Mouse (Mus musculus) hindbrain, embryonic 11.5 days (tissue): ENCODE data around the gene Klhl3. TPM values are rescaled to one million over a fixed set of nuclear protein-coding genes. Genes with fewer than 3 reads are reported as not detected.

Source experiments
- ATAC-seq: fragments of 200-750 bp; cut with Nextera tagmentation; 2 replicates; pipeline ENCODE4 v1.8.0; 2017; ENCODE audit warnings: mild to moderate bottlenecking, moderate TSS enrichment, moderate library complexity; ENCODE audit not compliant: low FRiP score
- DNase-seq: peaks from one replicate; pipeline ENCODE4 v3.0.0-alpha.2; 2015; ENCODE audit warnings: low spot score
- H3K27ac ChIP-seq: fragments of 300-500 bp; sonication (generic); 2 replicates; pipeline ENCODE4 v1.5.1; 2014; ENCODE audit warnings: mild to moderate bottlenecking, low read depth, low read length
- H3K27me3 ChIP-seq: fragments of 300-500 bp; sonication (generic); 2 replicates; pipeline ENCODE4 v1.6.1; 2014; ENCODE audit warnings: mild to moderate bottlenecking, low read length, moderate library complexity, mixed read lengths; ENCODE audit not compliant: control insufficient read depth, insufficient read depth
- H3K36me3 ChIP-seq: fragments of 300-500 bp; sonication (generic); 2 replicates; pipeline ENCODE4 v1.6.1; 2014; ENCODE audit warnings: mild to moderate bottlenecking, low read length, moderate library complexity, mixed read lengths; ENCODE audit not compliant: control insufficient read depth, insufficient read depth
- H3K4me1 ChIP-seq: fragments of 300-500 bp; sonication (generic); replicated peaks from 2 replicates; pipeline ENCODE4 v1.6.1; 2014; ENCODE audit warnings: low read length, mixed read lengths; ENCODE audit not compliant: control insufficient read depth, insufficient read depth
- H3K4me2 ChIP-seq: fragments of 300-500 bp; sonication (generic); replicated peaks from 2 replicates; pipeline ENCODE4 v1.6.1; 2014; ENCODE audit warnings: mild to moderate bottlenecking, low read depth, low read length
- H3K4me3 ChIP-seq: fragments of 300-500 bp; sonication (generic); 2 replicates; pipeline ENCODE4 v1.5.1; 2014; ENCODE audit warnings: low read depth, low read length
- H3K9ac ChIP-seq: fragments of 300-500 bp; sonication (generic); 2 replicates; pipeline ENCODE4 v1.6.1; 2014; ENCODE audit warnings: low read depth, low read length
- H3K9me3 ChIP-seq: fragments of 300-500 bp; sonication (generic); 2 replicates; pipeline ENCODE4 v1.6.1; 2016; ENCODE audit warnings: low read length; ENCODE audit not compliant: control insufficient read depth
- WGBS: fragments of 180-500 bp; shearing (Covaris S2); extraction: QIAGEN DNeasy Blood & Tissue Kit; methylation state at CpG from one replicate; pipeline ENCODE4 v1.1.7; 2014; 5-methylcytosine and 5-hydroxymethylcytosine counted together
- polyA plus RNA-seq: library from polyadenylated mRNA; unstranded; fragments of >200 nt; fragmentation: Nextera tagmentation; extraction: Ambion mirVana; gene quantifications from 2 replicates; pipeline ENCODE4 v1.2.1, GENCODE M21; 2014

The Klhl3 gene
- polyA plus RNA-seq, 1 experiment from 2014 or later = 3.9 TPM

DNA sequence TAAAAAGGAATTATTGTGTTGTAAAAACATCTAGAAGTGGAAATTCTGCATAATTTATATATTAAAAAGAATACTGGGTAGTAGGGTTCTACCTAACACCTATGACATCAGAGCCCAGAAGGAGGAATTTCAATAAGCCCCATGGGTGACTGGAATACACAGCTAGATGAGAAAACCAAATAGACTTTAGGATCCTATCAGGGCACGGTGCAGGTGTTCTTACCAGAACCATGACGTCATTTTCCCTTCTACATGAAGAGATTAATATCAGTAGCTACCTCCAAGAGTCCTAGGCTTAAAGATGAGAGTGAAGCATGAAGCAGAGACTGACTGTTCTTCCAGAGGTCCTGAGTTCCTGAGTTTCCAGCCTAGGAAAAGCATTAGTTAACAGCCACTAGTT, 3.4 kb upstream of the Klhl3 start:
- Histone ChIP-seq H3K9ac (no peak overlapping the region), H3K27ac (no peak overlapping the region), H3K27me3 (no peaks in the 10 kb centered on the region), H3K36me3 (no peaks in the 10 kb centered on the region), H3K4me1 (peaks cover 2% of the 10 kb centered on the region; the same call in 1 of the 2 replicates), H3K4me3 (no peak overlapping the region), H3K4me2 (no peak overlapping the region), H3K9me3 (no peaks in the 10 kb centered on the region)
- DNase-seq = no peak
- 98% methylated on average over 2 of the region's 2 CpGs for WGBS
- no peak for ATAC-seq

GRCm38 (mm10) chr13:58115227-58115626, 1.8 kb upstream of the Klhl3 start:
- H3K9ac ChIP-seq = no peak overlapping the region
- no peaks in the 10 kb centered on the region for H3K36me3 ChIP-seq
- ATAC-seq (no peak), DNase-seq (no peak)
- no peaks in the 10 kb centered on the region for H3K9me3 ChIP-seq
- peaks cover 2% of the 10 kb centered on the region; the same call in 1 of the 2 replicates for H3K4me1 ChIP-seq
- no peak overlapping the region for H3K4me3 ChIP-seq
- WGBS = 66% methylated on average over 13 of the region's 13 CpGs
- no peak overlapping the region for H3K27ac ChIP-seq
- H3K4me2 ChIP-seq = no peak overlapping the region
- H3K27me3 ChIP-seq = no peaks in the 10 kb centered on the region

DNA sequence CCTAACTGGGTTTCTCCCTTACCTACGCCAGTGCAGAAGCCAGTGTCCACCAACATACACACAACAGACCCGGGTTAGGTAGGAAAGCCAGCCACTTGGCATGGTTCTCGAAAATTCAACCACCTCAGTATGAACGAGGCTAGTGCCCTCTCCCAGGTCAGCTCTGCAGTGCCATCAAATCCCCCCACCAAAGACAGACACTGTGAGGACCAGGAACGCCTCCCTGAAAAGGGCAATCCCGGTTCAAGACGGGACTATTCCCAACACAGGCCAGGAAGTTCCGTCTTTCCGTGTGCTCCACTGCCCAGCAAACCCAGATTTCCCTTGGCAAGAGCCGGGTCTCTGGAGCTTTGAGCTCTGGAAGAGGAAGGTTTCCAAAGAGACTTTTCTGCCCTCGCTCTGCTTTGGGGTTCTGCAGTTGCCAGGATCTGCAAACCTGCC, 771 bp downstream of the Klhl3 start:
- Histone ChIP-seq H3K4me3 (peak overlapping the region; percentile 48), H3K36me3 (no peaks in the 10 kb centered on the region), H3K4me2 (peak overlapping the region; percentile 76), H3K27ac (peak overlapping the region; percentile 76; the same call in 1 of the 2 replicates), H3K9me3 (no peaks in the 10 kb centered on the region), H3K27me3 (no peaks in the 10 kb centered on the region), H3K4me1 (peaks cover 2% of the 10 kb centered on the region; the same call in 1 of the 2 replicates), H3K9ac (peak overlapping the region; percentile 74)
- WGBS = 21% methylated on average over 11 of the region's 11 CpGs
- DNase-seq (no peak), ATAC-seq (no peak)

DNA sequence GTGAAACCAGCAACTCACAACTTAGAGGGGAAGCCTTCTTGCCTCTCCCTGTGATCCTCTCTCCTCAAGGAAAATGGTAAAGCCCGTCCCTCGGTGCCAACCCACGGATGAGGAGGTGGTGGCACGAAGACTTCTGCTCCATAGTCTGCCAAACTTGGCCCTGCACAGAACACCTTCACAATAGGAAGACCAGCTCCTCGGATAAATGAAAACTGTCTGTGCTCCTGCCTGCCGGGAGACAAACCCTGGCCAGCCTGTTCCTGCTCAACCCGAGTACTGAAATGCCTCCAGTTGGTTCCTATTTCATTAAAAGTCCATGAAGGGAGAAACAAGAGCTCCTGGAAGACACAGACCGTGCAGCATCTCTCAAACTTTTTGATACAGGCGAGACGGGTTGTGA, 1.2 kb downstream of the Klhl3 start:
- peaks cover 2% of the 10 kb centered on the region; the same call in 1 of the 2 replicates for H3K4me1 ChIP-seq
- H3K27ac ChIP-seq = no peak overlapping the region
- H3K36me3 ChIP-seq = no peaks in the 10 kb centered on the region
- no peaks in the 10 kb centered on the region for H3K27me3 ChIP-seq
- no peak overlapping the region; the same call in 1 of the 2 replicates for H3K9ac ChIP-seq
- no peaks in the 10 kb centered on the region for H3K9me3 ChIP-seq
- peak overlapping the region; percentile 48; the same call in 1 of the 2 replicates for H3K4me3 ChIP-seq
- DNase-seq (no peak), ATAC-seq (no peak)
- 75% methylated on average over 10 of the region's 10 CpGs for WGBS
- peak overlapping the region; percentile 76 for H3K4me2 ChIP-seq

- Histone ChIP-seq H3K36me3 (no peaks in the 10 kb centered on the region), H3K4me2 (no peak overlapping the region), H3K27me3 (no peaks in the 10 kb centered on the region), H3K4me3 (no peak overlapping the region), H3K27ac (no peak overlapping the region), H3K9ac (no peak overlapping the region), H3K4me1 (peaks cover 2% of the 10 kb centered on the region; the same call in 1 of the 2 replicates), H3K9me3 (no peaks in the 10 kb centered on the region)
- no peak for ATAC-seq
- 89% methylated on average over 6 of the region's 6 CpGs for WGBS
- no peak for DNase-seq
Measured at GRCm38 (mm10) chr13:58111306-58111705, 2.1 kb downstream of the Klhl3 start.

- ATAC-seq (peak; percentile 71), DNase-seq (peak; percentile 54)
- Histone ChIP-seq H3K4me1 (no peaks in the 10 kb centered on the region), H3K4me3 (no peak overlapping the region), H3K36me3 (no peaks in the 10 kb centered on the region), H3K9ac (no peak overlapping the region), H3K27me3 (no peaks in the 10 kb centered on the region), H3K4me2 (no peak overlapping the region), H3K27ac (no peak overlapping the region), H3K9me3 (no peaks in the 10 kb centered on the region)
- WGBS = 29% methylated on average over 8 of the region's 8 CpGs
Measured at GRCm38 (mm10) chr13:58090643-58091042, 22.7 kb downstream of the Klhl3 start.

DNA sequence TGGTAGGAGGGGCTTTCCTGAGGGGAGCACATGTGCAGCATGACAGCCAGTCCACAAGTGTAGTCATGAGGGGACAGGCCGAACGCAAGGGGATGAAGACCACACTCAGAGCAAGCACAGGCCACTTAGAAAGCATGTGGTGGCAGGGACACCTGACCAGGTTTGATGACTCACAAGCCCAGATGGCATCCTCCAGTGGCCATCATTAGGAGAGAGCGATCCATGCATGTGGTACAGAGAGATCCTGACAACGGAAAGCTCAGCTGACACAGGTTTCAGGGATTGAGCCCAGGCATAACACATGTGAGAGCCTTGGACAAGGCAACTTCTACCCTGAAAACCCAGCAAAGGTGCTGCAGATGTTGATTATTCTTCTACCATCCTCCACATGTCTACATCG, 29.0 kb downstream of the Klhl3 start:
- Histone ChIP-seq H3K4me2 (no peak overlapping the region), H3K27ac (no peak overlapping the region), H3K27me3 (no peaks in the 10 kb centered on the region), H3K9ac (no peak overlapping the region), H3K9me3 (no peaks in the 10 kb centered on the region), H3K4me1 (no peaks in the 10 kb centered on the region), H3K4me3 (no peak overlapping the region), H3K36me3 (no peaks in the 10 kb centered on the region)
- no peak for ATAC-seq
- 93% methylated on average over 5 of the region's 5 CpGs for WGBS
- DNase-seq = no peak

DNA sequence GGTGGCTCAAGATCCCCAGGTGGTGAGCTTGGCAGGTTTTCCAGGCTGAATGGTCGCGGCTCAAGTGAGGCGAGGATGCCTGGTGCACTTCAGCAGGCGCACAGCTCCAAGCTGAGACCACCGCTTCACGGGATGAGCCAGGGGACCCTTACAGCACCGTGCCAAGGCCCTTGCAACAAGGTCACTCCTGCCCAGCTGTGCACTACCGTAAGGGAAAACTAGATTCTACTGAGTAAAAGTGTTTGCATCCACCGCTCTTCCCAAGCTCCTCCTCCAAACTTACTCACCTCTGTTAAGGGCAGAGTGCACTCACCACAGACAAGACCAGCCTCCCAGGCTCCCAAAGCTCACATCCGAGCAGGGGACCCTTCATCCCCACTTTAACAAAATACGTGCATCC, 29.9 kb downstream of the Klhl3 start:
- H3K36me3 ChIP-seq = no peaks in the 10 kb centered on the region
- ATAC-seq = no peak
- WGBS = 79% methylated on average over 11 of the region's 11 CpGs

DNA sequence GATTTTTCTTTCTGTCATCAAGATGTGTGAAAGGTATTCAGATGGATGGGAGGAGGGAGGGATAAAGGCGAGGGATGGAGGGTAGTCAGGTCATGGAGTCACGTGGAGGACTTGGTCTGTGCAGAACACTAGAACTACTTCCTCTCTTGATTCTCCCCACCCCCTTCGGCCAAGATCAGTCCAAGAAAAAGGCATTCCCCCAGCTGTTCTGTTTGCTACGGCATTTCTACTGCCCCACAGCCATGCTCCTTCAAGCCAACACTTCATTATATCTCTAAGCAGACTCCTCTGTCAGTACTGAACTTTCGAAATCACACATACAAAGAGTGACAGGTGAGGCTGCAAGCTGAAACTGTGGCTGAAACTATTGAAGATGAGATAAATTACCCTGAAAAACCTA, 30.3 kb downstream of the Klhl3 start:
- H3K4me3 ChIP-seq = no peak overlapping the region
- 79% methylated on average over 5 of the region's 5 CpGs for WGBS
- no peak for DNase-seq

More for the DNA sequence above, 29.9 kb downstream of the Klhl3 start:
- Histone ChIP-seq H3K9me3 (no peaks in the 10 kb centered on the region), H3K27me3 (no peaks in the 10 kb centered on the region), H3K27ac (no peak overlapping the region), H3K4me3 (no peak overlapping the region), H3K4me2 (no peak overlapping the region), H3K9ac (no peak overlapping the region), H3K4me1 (no peaks in the 10 kb centered on the region)
- no peak for DNase-seq

More for the DNA sequence above, 30.3 kb downstream of the Klhl3 start:
- H3K27ac ChIP-seq = no peak overlapping the region
- no peak for ATAC-seq
- H3K9me3 ChIP-seq = no peaks in the 10 kb centered on the region
- H3K4me2 ChIP-seq = no peak overlapping the region
- H3K9ac ChIP-seq = no peak overlapping the region
- no peaks in the 10 kb centered on the region for H3K36me3 ChIP-seq
- no peaks in the 10 kb centered on the region for H3K27me3 ChIP-seq
- no peaks in the 10 kb centered on the region for H3K4me1 ChIP-seq
